Mouse (Mus musculus) embryo, embryonic 11 days (tissue): ENCODE measurements at regions not wholly inside any gene's neighbourhood (a gene's known extent, or its start where the extent isn't known, plus 50 kb on each side); places are given as distances from the start of the nearest gene placed in this dataset.

Experiments used
- DNase-seq: peaks from one replicate; pipeline ENCODE4 v3.0.0-alpha.2; 2015

GRCm38 (mm10) chr12:38928786-38929351 lies 149.7 kb downstream of the Etv1 start:
- peak; percentile 61 for DNase-seq

- no peak for DNase-seq
Measured at GRCm38 (mm10) chr12:38929644-38930043, 150.5 kb downstream of the Etv1 start.

- no peak for DNase-seq
Measured at GRCm38 (mm10) chr12:38931769-38932168, 152.6 kb downstream of the Etv1 start.

GRCm38 (mm10) chr12:38959605-38960004 lies 180.4 kb downstream of the Etv1 start:
- no peak for DNase-seq

DNA sequence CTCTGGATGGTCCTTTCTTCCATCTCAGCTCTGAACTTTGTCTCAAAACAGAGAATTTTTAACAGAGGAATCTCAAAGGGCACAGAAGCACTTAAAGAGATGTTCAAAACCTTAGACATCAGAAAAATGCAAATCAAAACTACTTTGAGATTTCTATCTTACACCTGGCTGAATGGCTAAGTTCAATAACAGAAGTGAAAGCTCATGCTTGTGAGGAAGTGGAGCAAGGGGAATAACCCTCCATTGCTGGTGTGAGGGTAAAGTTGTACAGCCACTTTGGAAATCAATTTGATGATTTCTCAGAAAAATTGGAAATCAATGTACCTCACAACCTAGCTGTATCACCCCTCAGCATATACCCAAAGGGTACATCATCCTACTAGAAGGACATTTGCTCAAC lies 183.1 kb downstream of the Etv1 start:
- DNase-seq: no peak

DNA sequence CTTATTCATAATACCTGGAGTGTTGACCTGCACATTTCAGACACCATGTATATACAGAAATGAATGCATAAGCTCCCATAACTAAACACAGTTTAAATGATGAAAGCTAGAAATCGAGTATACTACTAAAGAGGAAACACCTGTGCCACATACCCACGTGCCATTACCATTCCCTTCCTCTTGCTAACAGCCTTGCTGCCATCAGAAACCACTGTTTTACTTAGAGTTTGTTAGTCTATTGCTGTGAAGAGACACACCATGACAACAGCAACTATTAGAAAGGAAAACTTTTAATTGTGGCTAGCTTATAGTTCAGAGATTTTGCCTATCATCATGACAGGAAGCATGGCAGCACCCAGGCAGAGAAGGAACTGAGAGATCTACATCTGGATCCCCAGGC lies 191.2 kb downstream of the Etv1 start:
- DNase-seq: no peak

GRCm38 (mm10) chr12:38972205-38972604 lies 193.0 kb downstream of the Etv1 start:
- no peak for DNase-seq

DNA sequence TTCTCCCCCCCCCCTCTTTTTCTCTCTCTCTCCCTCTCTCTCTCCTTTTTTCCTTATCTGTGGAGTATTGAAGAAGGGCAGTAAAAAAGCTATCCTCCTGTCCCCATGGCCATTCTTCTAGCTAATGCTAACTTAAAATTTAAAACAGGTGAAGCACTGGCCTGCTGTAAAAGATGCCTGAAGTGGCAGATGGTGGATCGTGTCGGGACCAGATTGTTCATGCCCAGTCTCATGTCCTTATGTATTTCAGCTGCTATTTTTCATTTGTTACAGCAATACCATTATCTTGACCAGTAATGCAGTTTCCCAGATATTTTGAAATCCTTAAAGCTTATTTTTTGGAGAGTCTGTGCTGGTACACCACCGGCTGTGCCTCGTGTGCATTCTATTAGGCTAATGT lies 196.3 kb downstream of the Etv1 start:
- DNase-seq: no peak

- no peak for DNase-seq
Measured at GRCm38 (mm10) chr12:38982423-38982822, 203.2 kb downstream of the Etv1 start.

DNA sequence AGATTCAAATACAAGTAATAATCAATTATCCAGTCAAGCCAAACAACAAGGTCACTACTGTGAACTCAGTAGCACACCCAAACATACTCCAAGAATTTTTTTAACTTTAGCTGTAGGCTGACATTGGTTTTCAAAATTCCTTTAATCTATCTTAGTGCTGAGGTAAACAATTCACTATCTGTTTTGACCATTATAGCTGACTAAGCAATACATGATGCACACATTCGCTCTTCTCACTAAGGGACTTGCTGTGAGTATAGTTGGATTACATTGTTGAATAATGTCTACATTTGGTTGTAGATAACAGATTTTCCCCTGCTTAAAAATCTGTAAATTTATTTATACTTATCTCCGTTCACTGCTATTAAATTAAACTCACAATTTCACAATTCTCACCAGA lies 206.7 kb downstream of the Etv1 start:
- DNase-seq: no peak

DNA sequence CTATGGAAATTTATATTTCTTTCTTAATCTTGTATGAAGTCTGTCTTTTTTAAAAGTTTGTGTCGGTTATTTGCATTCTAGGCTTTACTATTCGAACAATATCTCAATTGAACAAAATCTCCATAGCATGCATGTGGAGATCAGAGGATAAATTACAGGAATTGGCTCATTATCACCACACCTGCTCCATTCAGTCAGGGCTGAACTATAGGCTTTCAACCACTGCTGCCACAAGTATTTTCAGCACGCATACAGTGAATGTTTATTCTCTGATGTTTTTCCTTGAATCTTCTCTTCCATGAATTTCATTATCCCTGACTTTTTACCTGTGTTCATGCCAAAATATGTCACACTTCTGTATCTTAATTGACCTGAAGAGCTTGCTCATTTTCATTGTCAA lies 207.2 kb downstream of the Etv1 start:
- no peak for DNase-seq

- no peak for DNase-seq
Measured at GRCm38 (mm10) chr12:38987277-38987676, 208.1 kb downstream of the Etv1 start.

DNA sequence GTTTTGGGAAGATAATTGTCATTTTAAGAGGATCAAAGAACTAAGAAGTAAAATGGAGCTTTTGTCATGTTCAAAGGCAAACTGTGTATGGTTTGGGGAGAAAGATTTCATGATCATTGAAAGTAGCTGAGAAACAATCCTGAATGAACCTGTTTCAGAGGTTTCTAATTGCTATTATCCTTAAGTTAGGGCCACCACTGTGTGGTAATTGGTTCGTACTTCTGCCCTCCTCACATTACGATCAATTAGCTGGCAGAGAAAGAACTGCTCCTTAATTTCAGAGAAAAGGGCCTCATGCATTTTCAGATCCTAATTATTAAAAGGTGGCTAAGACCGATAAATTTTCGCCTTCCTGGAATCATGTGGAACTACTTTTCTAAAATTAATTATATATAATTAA lies 208.6 kb downstream of the Etv1 start:
- no peak for DNase-seq

GRCm38 (mm10) chr12:39027179-39027578 lies 248.0 kb downstream of the Etv1 start:
- no peak for DNase-seq

DNA sequence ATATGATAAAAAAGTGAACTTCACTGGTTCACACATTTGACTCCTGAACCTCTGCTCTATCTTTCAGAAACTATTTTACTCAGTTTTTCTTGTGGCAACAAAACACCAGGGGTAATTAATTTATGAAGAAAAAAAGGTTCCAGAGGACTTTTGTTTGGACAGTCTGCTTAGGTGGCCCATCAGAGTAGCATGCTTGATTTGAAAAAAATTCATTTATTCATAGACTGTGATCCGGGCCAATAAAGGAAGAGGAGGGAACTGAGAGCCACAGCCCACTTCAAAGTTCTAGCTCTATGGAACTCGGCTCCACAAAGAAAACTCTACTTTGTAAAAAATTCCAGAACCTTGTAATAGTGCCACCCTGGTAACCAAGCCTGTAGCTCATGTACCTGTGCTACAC lies 248.8 kb downstream of the Etv1 start:
- no peak for DNase-seq

- no peak for DNase-seq
Measured at GRCm38 (mm10) chr12:39033982-39034381, 254.8 kb downstream of the Etv1 start.

GRCm38 (mm10) chr12:39036466-39037037 lies 257.4 kb downstream of the Etv1 start:
- no peak for DNase-seq

DNA sequence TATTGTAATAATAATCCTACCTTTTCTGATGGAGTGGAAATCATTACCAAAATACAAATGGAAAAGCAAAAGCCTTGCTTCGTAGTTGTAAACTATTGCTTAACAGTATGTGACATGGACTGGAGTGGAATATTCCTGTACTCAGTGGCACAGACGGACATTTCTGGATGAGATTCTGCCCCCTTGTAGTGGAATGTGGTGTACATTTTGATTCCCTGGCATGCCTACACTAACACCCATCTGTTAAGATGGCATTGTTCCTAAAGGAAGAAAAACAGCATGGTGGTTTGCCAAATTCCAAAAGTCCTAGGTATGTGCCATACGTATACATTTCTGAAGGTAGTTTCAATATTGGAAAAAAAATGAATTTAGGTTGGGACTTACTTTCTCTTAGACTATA lies 258.9 kb downstream of the Etv1 start:
- no peak for DNase-seq

GRCm38 (mm10) chr12:39038656-39039055 lies 259.5 kb downstream of the Etv1 start:
- DNase-seq: peak; percentile 7

DNA sequence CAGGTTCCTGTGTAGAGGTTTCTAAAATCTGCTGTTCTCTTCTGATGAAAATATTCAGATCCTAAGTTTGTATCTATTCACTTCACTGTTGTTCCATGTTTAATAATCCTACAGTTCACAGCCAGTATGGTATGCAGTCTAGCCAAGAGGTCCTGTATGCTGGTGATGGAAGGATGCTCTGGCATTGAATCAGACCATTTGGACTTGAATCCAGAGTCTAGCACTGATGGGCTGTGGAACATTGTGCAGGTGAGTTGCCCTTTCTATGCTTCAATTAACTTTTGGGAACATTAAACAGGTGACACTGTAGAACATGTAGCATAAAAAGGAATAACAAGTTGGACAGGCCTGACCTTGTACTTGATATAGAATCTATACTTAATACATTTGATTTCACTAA lies 267.9 kb downstream of the Etv1 start:
- no peak for DNase-seq

DNA sequence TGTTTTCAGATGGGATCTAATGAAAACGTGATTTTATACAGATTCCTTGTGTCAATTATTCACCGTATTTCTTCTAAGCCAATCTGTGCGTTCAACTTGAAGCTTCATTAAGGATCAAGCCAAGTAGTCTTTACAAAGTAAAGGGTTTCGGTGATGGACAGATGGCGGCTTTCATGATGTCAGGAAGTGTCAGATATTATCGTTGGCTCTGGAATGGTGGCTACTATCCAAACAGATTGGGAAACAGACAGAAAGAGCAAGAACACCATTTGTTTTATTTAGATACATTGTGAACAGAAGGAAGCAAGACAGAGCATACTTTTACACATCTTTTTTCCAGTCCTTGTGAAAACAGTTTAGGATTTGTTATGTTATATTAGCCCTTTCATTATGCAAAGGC lies 269.3 kb downstream of the Etv1 start:
- no peak for DNase-seq

DNA sequence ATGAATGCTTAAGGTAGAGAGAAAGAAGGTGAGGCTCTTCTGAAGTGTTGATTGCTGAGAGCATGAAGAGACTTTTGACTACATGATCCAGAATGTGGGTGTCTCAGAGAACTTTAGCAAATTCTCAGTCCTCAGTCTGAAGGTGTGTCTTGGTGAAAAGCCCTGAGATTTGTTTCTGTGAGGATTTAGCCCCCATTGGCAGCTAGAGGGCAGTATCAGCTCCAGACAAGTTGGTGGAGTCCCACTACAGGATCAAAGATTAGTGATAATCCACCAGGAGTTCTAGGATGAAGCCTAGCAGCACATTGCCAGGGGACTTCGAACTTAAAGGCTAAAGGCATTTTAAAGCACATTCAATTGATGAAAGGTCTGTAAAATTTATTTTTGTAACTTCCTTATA lies 269.8 kb downstream of the Etv1 start:
- peak; percentile 28 for DNase-seq

GRCm38 (mm10) chr12:39070331-39071045 lies 291.3 kb downstream of the Etv1 start:
- DNase-seq: no peak

DNA sequence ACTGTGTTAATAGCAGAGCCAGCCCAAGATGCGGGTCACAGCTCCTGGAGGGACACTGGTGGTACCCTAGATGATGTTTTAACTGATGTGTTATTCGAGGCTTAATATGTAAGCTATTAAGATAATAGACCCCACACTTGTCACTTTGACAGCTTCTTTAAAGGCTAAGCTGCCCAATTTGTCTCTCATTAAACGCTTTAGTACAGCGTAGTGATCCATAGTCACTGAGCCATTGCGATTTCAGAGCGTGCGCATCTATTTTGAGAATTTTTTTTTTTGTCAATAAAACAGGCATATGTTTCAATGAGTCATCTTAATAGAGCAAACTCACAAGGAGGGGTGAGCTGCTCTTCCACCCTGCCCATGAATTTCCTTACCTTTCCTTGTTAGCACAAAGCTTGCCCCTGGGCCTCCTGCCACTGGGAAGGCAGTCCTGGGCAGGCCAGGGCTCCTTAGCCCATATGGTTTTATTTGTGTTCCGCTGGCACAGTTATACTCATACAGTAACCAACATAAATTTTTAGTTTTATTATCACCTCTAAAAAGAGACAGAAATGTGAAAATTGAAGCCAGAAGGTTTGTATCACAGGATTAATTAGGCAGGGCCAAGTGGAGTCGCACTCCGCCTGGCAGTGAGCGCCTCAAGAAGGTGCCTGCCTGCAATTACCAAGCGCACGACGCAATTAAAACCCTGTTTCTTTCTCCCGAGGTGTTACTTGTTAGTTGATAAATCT lies 294.3 kb downstream of the Etv1 start:
- DNase-seq: no peak
